Mouse (Mus musculus): ENCODE results near the gene Nedd9.

Nedd9 gene

DNA sequence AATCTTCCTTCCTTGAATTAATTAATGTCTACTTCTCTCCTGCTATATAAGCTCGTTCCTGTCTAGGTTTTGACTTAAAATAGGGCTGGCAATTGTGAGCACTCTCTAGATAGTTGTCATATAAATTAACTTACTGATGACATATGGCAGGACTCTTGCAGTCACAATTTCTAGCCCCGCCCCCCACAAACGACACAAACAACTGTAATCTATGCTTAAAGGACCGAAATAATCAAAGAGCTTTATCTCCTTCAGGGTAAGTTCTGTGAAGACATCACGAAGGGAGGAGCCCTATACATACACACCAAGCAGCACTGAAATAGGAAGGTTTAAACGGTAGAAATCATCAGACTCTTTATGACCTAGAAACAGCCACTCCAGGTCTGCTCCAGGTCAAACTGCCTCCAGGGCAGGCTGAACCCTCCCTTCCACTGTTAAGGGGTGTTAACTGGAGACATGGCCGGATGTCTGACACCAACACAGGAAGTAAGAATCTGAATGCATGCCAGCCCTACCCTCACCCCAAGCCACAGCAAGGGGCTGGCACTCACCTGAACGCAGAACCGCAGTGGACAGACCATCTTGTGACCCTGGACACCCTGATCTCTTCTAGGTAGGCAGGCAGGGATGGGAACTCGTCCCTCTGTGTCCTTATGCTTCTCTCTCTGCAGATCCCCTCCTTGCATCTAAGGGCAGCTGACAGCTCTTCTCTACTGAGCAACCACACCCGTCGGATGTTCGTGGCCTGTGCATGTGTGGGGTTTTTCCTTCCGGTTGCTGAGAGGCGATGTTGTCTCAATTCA, at the start of gene Nedd9:
Gene Nedd9, minus strand, starts transcription at position 757 of the 803 bp plus-strand sequence.
- no peak for DNase-seq

DNA sequence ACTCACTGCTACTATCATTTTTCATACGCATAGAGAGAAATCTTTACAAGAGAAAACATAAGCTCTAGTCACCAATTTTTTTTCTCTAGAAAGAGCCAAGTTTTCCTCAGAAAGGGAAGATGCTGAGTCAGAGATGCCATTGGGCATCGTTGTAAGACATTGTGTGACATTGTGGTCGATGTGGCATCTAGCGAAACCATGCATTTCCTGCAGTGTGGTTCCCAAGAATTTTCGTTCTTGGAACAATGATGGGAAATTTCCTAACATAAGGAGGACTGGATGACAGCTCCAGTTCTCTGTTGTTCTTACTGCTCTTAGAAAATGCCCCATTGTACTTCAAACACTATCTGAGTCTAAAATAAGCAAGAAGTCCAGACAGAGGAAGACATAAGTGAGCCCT, 45.5 kb upstream of the Nedd9 start:
- DNase-seq, result no peak

DNA sequence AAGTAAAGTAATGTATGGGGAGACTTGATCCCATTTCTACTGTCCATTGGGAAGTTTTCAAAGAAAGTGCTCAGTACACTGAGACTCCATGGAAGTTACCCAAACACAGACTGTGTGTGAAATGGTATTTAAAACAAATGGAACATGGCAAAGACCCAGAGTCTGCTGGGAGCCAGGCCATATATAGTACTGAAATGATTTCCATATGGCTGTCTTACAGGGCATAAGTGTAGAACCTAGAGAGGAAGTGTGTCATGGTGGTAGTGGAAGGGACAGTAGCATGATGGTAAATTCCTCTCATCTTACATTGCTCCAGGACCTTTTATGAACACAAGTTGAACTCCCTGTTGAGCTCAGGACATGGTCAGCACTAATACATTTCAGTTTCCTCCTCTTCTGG, 43.2 kb upstream of the Nedd9 start:
- no peak for DNase-seq

DNA sequence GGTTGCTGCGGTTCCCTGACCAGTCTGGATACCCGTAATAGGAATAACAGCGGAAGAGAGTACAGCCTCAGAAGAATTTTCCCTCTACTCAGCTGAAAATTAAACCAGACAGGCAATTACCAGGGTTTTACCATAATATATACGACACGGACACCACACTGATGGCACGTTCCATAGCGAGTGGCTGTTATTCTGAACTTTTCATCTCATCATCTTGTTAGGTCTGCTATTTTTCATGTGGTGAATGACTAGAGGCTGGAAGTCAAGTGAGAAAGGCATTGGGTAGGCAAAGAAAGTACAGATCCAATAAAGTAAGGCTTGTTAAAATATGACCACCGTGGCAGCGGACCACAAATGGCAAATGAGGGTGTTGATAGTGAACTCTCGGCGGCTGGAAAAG, 37.0 kb upstream of the Nedd9 start:
- DNase-seq, result no peak

DNA sequence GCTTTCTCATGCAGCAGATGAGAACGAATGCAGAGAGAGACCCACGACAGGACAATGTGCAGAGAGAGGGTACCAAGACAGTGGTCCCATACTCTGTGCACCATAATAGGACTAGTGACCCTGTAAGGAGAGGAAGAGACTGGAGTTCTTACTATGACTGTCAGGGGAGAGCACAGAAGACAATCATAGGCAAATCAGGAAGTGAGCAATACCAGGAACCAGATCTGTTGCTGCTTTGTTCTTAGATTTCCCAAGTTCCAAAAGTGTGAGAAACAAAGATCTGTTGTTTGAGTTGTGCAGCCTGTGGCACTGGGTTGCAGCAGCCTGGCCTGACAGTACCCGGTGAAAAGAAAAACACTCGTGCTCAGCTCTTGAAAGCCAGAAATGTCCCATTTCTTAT, 34.1 kb upstream of the Nedd9 start:
- DNase-seq, result no peak

DNA sequence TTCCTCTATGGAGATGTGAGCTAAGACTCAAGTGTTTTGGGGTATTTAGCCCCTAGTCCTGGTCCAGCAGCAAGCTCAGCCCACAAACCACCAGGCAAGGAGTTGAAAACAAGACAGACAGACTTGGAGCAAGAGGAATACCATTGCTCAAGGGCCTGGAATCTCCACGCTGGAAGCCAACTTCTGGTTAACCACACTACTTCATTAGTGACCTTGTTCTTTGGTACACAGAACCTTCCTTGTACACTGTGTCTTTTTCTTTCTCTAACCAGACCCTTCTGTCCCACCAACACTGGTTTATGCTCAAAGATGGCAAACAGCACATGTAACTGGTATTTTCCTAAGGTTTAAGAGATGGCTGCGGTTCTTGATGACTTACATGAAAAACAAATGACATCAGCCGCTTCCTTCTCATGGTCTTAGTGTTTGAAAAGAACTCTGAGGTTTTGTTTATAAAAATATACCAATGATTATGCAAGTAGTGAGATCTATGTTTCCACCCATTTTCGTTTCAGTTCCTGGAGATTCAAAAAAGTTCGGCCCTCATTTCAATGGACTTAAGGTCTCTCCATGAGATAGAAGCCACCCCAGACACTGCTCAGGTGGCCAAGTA, 33.5 kb upstream of the Nedd9 start:
- no peak for DNase-seq

DNA sequence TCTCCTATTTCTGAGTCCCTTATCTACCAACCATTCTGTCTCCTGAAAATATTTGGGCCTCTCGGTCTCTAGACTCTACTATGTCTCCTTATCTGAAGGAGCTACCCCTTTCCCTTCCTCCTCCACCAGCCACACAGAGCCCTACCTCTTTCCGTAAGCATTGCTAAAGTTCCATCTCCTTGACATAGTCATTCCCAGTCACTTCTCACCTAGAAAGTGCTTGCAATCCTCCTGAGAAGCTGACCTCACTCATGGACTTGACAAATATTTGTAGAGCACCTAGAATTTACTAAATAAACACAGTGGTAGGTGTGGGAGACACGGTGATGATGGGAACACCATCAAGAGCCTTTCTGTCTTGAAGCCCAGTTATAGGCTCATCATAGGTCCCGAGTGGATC, 32.6 kb upstream of the Nedd9 start:
- DNase-seq, result no peak

DNA sequence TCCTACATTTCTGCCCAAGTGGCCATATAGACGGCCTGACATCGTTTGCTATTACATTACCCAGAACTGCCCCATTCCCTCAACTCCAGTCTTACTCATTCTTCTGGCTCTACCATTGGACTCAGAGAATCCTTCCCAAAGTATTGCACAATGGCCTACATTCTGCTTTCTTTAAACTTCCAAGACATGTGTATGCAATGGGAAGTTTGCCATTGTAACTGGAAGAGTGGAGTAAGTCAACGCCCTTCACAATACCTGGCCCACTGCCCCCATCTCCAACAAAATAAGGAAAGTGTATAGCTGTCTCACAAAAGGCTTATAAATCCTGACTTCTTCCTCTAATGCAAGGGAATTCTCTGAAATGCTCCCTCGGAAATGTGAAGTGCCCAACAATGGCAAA, 30.0 kb upstream of the Nedd9 start:
- DNase-seq, result no peak

DNA sequence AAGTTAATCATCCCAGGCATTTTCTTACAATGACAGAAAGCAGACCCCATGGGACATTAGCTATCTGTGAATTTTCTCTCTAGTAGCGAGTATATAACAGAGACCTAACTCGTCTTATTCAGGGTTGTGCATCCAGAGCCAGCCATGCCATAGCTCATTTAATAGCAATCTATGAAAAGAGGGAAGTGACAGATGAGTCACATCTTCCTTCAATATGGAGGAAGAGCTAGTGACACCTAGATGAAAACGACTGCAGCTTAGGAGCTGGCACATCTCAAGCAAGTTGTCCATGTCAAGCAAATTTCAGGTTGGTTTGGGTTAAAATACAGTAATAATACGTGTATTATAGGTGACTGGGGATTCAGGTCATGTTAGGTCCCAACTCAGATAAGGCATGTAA, 28.6 kb upstream of the Nedd9 start:
- DNase-seq, result no peak

DNA sequence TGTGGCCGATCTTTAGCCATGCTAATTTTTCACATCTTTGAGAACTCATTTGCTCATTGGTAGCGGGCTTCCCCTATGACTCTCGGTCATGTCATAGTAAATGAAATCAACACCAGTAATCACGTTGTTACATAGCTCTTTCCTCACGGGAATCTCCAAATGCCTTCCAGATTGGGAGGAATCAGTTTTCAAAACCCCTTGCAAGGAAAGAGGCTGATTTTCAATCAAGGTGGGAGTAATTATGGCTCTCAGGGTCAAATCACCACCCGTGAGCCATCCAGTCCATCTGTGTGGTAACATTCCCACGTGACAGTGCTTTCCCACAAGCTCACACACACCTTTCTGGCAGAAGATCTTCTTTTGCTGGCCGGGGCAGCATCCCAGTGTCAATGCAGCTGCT, 27.8 kb upstream of the Nedd9 start:
- no peak for DNase-seq

DNA sequence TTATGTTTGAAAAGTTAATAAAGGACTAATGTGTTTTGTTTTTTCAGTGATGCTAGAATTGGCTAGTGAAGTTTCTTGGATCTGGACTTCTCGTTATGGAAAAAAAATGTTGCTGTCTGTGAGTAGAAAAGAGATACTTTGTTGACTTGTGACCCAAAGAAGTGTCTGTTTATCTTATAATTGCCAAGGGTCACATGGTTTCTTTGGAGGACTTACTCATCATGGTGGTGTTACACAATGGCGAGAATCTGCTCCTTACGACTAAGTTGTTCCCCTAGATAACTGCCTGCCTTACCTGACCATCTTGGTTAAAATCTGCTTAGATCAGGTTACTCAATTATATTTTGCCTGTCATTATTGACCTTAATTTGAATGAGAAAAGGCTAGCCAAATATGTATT, 26.3 kb upstream of the Nedd9 start:
- DNase-seq, result no peak

DNA sequence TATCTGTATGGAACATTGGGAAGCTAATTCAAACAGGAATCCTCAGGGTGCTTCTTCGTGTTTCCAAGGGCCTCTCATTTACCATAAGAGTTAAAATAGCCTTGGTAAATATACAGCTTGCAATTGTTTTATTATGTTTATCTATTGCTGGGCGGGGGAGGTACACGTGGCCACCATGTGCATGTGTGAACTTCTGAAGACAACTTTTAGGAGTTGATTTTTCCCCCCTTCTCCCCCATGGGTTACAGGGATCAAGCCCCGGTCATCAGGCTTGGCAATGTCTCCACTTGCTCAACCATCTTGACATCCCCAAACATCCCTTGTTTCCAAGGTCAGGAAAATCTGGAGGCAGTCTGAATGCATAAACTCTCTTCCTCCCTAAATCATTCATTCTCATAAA, 25.1 kb upstream of the Nedd9 start:
- no peak for DNase-seq

DNA sequence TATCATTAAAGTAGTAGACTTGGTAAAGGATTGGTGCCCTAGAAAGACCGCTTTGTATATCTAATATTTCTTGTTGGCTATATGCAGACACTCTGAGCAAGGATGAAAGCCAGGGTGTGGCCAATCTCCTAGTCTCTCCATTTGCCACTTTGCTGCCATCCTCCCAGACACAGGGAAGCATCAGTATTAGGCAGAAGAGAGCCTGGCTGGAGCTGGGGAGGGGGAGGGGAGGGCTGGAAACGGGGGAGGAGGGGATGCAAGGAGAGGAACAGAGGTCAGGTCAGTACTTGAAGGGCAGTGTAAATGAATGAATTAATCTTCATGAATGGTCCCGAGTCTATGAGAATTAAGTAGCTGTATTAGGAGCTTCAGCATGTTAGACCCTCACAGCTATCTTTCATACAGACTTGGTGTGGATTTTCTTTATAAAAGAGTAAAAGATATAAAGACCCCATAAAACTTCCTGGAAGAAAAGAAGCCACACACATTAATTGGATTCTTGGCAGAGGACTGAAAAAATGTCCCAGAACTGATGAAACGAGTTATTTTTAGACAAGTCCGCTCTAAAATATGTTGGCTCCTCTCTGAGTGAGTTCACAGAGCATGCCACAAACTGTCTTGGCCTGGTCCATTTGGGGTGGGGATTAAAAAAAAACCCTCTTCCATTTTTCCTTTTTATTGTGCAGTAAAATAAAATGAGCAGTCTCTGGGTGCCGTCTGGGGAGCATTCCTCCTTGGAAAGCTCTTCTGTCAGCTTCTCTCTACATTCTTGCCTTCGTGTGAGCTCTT, 23.7 kb upstream of the Nedd9 start:
- no peak for DNase-seq

DNA sequence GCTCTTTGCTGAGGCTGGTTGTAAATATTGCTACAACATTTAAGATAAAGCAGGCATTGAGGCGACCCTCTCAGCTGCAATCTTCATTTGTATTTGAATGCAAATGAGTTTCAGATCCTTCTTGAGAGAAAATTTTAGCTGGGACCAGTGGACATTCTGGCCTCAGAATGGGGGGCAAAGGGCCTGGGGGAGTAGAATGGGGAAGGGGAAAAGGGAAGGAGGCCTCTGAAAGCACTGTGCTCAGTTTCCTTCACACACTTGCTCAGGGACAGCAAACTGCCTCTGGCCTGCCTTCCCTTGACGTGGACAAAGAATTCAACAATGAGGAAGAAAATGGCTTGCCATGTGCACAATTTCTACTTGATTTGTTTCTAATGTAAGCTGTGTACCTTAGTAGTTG, 18.4 kb upstream of the Nedd9 start:
- DNase-seq, result no peak

DNA sequence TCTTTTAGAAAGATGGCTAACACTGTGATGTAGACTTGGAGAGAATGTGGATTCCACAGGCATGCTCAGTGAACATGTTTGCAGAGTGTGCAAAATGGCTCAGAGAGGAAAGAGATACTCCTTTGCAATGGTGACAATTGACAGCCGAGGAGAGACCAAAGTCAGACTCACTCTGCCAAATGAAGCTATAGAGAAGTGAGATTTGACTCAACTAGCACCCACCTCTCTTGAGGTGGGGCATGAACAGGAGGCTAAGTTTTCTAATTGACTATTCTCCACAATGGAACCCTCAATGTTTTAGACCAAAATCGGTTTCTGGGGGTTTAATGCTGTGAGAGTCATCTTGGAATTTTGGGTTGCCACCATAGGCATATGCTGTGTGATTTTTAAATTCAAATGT, 17.8 kb upstream of the Nedd9 start:
- no peak for DNase-seq

DNA sequence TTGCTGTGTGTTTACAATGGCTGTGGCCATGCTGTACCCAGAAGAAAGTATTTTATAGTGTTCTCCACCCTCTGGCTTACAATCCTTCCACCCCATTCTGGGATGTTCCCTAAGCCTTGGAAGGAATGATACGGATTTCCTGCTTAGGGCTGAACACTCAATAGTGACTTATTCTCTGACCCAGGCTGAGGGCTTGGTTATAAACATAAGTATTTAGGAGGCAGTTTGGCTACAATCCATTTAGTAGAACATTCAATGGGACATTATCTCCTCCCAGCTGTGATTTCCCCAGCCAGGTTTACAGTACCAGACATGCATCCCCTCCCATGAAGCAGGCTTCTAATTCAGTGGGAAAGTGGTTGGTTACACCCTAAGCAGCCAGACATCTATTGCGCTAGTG, 17.3 kb upstream of the Nedd9 start:
- DNase-seq, result no peak

DNA sequence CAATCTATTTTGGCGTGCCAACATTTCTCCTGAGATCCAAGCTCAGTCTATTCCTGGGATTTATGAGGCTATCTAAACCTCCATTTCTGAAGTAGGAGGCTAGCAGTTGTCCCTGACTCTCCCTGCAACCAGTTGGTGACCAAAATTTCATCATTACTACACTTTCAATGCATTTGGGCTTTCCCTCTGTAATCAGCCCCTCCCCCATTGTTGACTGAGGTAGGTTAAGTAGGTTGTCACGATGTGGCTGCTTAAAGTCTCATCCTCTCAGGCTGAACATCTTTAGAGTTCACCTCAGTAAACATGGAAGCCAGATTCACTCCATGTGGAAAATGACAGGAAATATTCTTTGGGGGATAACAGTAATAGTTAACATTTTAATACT, 15.7 kb upstream of the Nedd9 start:
- no peak for DNase-seq

DNA sequence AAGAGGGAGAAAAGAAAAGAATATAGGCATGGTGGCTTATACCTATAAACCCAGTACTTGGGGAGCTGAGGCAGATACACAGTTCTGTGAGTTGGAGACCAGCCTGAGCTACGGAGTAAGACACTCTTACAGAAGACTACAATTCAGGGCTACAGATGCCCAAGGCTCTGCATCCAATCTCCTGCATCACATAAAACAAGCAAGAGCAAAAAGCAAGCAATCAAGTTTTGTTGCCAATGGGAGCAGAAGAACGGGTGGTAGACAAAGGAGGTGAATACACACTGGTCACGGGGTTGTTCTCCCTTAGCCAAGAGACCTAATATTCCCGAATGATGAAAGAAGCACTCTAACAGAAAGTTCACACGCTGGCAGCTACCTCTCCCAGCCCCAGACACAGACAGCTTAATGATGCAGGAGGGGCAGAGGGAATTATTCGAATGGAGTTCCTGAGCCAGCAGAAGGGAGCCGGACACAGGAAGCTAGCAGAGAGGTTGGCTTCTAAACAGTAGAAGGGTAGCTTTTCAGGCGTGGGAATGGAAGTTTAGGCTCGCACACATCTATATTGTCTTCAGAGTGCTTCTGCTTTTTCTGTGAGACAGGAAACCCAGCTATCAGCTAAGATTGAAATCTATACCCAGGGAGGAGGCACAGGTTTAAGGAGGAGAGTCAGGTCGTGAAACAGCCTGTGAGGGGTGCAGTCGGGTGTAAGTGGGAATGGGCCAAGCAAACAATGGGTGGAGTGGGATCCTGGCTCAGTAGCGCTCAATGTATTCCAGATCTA, 15.2 kb upstream of the Nedd9 start:
- DNase-seq, result no peak

DNA sequence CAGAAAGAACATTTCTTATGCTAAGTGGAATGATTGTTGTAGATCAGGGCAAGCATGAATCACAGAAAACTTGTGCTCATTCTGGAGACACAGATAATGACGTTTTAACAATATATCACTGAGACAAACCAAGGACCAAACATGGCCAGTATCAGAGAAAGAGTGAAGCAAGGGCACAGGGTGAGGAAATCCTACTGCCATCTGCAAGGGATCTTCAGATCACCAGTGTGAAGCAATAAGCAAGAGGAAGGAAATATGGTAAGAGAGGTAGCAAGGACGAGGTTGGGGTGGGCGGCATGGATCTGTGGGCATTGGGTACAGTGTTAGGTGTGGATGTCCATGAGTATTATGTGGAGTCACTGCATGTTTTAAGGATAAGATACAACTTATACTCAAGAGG, 13.6 kb upstream of the Nedd9 start:
- no peak for DNase-seq

DNA sequence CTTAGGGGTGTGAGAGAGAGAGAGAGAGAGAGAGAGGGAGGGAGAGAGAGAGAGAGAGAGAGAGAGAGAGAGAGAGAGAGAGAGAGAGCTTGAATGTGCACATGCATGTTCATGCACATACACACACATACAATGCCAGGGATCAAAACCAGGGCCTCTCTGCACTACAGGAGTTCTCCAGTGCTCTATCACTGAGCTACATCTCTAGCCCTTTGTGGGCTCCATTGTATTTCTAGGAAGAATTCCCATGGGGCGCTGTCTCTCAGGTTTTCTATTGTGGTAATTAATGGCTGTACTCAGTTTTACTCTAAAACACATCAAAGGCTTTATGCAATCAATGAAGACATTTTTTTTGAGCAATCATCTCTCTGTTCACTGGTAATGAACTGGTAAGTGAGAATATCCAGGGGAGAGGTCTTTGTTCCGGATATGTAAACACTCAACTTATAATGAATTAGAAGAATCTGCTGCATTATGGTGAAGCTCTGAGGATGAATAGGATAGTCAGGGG, 11.5 kb upstream of the Nedd9 start:
- DNase-seq, result no peak

DNA sequence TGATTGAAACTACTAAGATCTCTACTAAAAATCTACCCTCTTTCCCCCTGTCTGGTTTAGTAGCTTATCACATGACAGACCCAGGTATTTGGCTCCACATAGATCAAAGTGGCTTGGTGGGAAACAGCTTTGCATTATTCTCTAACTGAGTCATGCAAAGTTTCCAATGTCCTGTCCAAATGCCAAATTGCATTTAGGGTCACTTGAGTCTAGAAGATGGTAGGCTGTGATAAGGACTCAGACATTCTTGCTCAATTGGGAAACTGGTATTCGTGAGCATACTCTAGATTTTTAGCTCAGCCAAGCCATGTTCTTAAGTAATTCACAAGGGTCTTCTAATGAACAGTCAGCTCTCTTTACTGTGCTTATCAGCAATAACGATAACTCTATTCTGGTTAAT, 7.5 kb upstream of the Nedd9 start:
- DNase-seq, result no peak

DNA sequence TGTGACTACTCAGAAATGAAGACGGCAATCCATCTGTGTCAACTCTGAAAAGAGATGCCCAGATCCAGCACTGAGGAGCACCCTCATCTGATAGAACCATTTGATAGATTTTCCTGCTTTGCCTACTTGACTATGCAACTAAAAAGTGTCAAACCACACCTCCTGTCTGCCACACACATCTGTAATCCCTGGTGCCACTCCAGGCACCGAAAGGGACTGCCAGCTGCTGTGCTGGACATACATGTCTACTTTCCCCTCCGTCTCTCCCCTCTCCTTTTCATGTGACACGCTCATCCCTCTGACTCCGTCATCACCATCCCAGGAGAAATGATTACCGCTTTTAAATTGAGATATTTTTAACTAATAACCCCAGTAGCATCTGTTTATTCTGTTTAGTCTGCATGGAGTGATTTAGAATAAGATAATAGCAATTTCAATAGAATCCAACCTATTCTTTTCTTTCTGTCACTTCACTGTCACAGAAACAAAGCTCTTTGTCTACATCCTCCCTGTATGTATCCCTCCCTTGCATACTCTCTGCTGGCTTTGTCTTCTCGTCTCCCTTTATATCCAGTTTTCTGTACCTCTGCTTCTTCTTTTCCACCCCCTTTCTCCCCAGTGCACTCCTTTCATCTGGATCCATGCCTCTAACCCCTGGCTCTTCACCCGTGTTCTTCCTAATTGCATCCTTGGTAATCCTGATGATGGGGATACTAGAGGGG, 5.0 kb upstream of the Nedd9 start:
- DNase-seq, result no peak

Measured in cerebellum, adult 11-12 months (tissue).